Comparison of ENCODE assay signal across 19 mouse cellular contexts in the genomic region with DNA sequence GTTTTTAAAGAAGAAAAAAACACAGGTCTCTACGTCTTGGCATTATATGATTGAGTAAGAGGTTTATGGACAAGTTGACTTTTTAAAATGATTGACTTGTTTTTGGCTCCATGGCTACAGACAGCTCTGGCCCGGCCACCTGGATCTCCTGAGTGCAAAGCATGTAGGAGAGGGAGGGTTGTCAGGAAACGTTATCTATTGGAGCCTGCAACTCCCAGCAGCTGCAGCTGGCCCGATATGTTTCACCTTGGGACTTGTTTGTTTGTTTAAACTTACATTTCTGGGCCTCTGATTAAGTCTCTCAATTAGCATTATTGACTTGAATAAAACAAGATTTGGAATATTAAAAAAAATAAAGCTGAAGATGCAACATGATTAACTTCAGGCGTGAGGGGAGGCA. TPM values are rescaled to one million over a fixed set of nuclear protein-coding genes. Genes with fewer than 3 reads are reported as not detected.
DNase-seq lines count a peak whose midpoint lies in the region; ATAC-seq lines count a peak whose summit lies in the region.
"Had no signal": no experiment of that assay in that cellular context is flagged by ENCODE, and none has a peak within 500 bp of the region (broad histone marks: within the 10 kb centered on the region; RNA-seq: fewer than 3 reads in every experiment).

No protein-coding gene starts in this region.

- peaks cover 4% of the 10 kb centered on the region for H3K27me3 ChIP-seq in erythroblast, embryonic 14.5 days (ENCODE audit: control insufficient read depth)
- H3K27me3 ChIP-seq in liver, embryonic 12.5 days (replicated peaks), result peaks cover 25% of the 10 kb centered on the region
- H3K27me3 ChIP-seq in liver, embryonic 16.5 days (ENCODE audit: control insufficient read depth, insufficient read depth, low read depth, low read length), result peaks cover 6% of the 10 kb centered on the region
- H3K27me3 ChIP-seq in heart, embryonic 11.5 days (ENCODE audit: control insufficient read depth, insufficient read depth, low read length), result no peaks in the 10 kb centered on the region; the same call in 1 of the 2 replicates

- DNase-seq in ovary, postnatal 36 days (ENCODE audit: low spot score), result no peak
- no peak for DNase-seq in left cerebral cortex, adult 18-20 months (ENCODE audit: low spot score in 2 of 2)
- no peak for DNase-seq in heart, postnatal 14 days
- DNase-seq: adrenal gland, postnatal 10 days; cerebellum, adult 11-12 months; cerebellum, adult 9-11 months; cerebellum, postnatal 36 days; gastrocnemius, postnatal 10 days; heart, adult 18-20 months had no signal

- 33% methylated on average over 5 of the region's 5 CpGs for WGBS in liver, embryonic 12.5 days (ENCODE audit: insufficient replicate concordance)
- 25% methylated on average over 5 of the region's 5 CpGs for WGBS in liver, embryonic 16.5 days (ENCODE audit: insufficient replicate concordance)
- WGBS in heart, embryonic 11.5 days (ENCODE audit: insufficient replicate concordance), result 35% methylated on average over 5 of the region's 5 CpGs

- H3K36me3 ChIP-seq in erythroblast, embryonic 14.5 days (ENCODE audit: control insufficient read depth), result no peaks in the 10 kb centered on the region; the same call in 1 of the 2 replicates
- no peaks in the 10 kb centered on the region for H3K36me3 ChIP-seq in liver, embryonic 12.5 days
- H3K36me3 ChIP-seq in liver, embryonic 16.5 days (ENCODE audit: control insufficient read depth, insufficient read depth), result no peaks in the 10 kb centered on the region
- H3K36me3 ChIP-seq in heart, embryonic 11.5 days (ENCODE audit: control insufficient read depth, insufficient read depth, low read length), result no peaks in the 10 kb centered on the region
- H3K36me3 ChIP-seq: forebrain, embryonic 12.5 days; heart, embryonic 10.5 days; heart, embryonic 15.5 days; hindbrain, embryonic 10.5 days had no signal

- peak overlapping the region; percentile 60 for H3K27ac ChIP-seq in liver, embryonic 12.5 days
- H3K27ac ChIP-seq in liver, embryonic 16.5 days (ENCODE audit: low read length), result no peak overlapping the region; the same call in 1 of the 2 replicates
- H3K27ac ChIP-seq in heart, embryonic 11.5 days (ENCODE audit: low read depth, low read length), result no peak overlapping the region
- H3K27ac ChIP-seq: forebrain, embryonic 12.5 days; heart, embryonic 10.5 days; heart, embryonic 15.5 days; hindbrain, embryonic 10.5 days; hindbrain, embryonic 14.5 days had no signal

- no peaks in the 10 kb centered on the region for H3K9me3 ChIP-seq in erythroblast, embryonic 14.5 days (ENCODE audit: control insufficient read depth, low read length)
- no peaks in the 10 kb centered on the region for H3K9me3 ChIP-seq in liver, embryonic 12.5 days (replicated peaks)
- H3K9me3 ChIP-seq in liver, embryonic 16.5 days (replicated peaks; ENCODE audit: control insufficient read depth, low read length), result no peaks in the 10 kb centered on the region
- no peaks in the 10 kb centered on the region for H3K9me3 ChIP-seq in heart, embryonic 11.5 days (replicated peaks; ENCODE audit: control insufficient read depth, low read length)
- H3K9me3 ChIP-seq: forebrain, embryonic 12.5 days; heart, embryonic 10.5 days; heart, embryonic 15.5 days; hindbrain, embryonic 10.5 days had no signal

- peak overlapping the region; percentile 44 for H3K4me3 ChIP-seq in erythroblast, embryonic 14.5 days (replicated peaks)
- H3K4me3 ChIP-seq in liver, embryonic 12.5 days, result no peak overlapping the region
- H3K4me3 ChIP-seq in liver, embryonic 16.5 days (ENCODE audit: low read depth, low read length), result no peak overlapping the region
- H3K4me3 ChIP-seq in heart, embryonic 11.5 days (ENCODE audit: low read depth, low read length), result no peak overlapping the region
- H3K4me3 ChIP-seq: forebrain, embryonic 12.5 days; heart, embryonic 10.5 days; heart, embryonic 15.5 days; hindbrain, embryonic 10.5 days had no signal

- peak; percentile 85 for ATAC-seq in liver, embryonic 12.5 days
- ATAC-seq in liver, embryonic 16.5 days (ENCODE audit: low read depth), result peak; percentile 67
- no peak for ATAC-seq in heart, embryonic 11.5 days (replicated peaks; ENCODE audit: insufficient number of reproducible peaks, low FRiP score, low TSS enrichment)
- ATAC-seq: forebrain, embryonic 16.5 days had no signal

- peak overlapping the region; percentile 7; the same call in 1 of the 2 replicates for H3K9ac ChIP-seq in liver, embryonic 12.5 days
- H3K9ac ChIP-seq in liver, embryonic 16.5 days (ENCODE audit: low read depth, low read length), result no peak overlapping the region
- H3K9ac ChIP-seq in heart, embryonic 11.5 days (ENCODE audit: low read depth, low read length), result no peak overlapping the region
- H3K9ac ChIP-seq: forebrain, embryonic 12.5 days; heart, embryonic 15.5 days; hindbrain, embryonic 14.5 days had no signal

- peaks cover 37% of the 10 kb centered on the region for H3K4me1 ChIP-seq in erythroblast, embryonic 14.5 days (ENCODE audit: control insufficient read depth)
- H3K4me1 ChIP-seq in liver, embryonic 12.5 days, result peaks cover 50% of the 10 kb centered on the region
- H3K4me1 ChIP-seq in liver, embryonic 16.5 days (ENCODE audit: control insufficient read depth, low read depth, low read length), result peaks cover 13% of the 10 kb centered on the region
- H3K4me1 ChIP-seq in heart, embryonic 11.5 days (ENCODE audit: control insufficient read depth, insufficient read depth, low read length), result peaks cover under 1% of the 10 kb centered on the region; the same call in 1 of the 2 replicates

- H3K4me2 ChIP-seq in liver, embryonic 12.5 days, result peak overlapping the region; percentile 47
- no peak overlapping the region for H3K4me2 ChIP-seq in liver, embryonic 16.5 days (ENCODE audit: low read depth, low read length)
- H3K4me2 ChIP-seq in heart, embryonic 11.5 days, result no peak overlapping the region
- H3K4me2 ChIP-seq: forebrain, embryonic 12.5 days; heart, embryonic 15.5 days; hindbrain, embryonic 14.5 days had no signal

- intact Hi-C loops in heart, postnatal 14 days (cut with DNase I), result no loop called here

RNA-seq across cellular contexts. Expression of gene Pkdrej, which starts 5.1 kb away (rescaled TPM):
- not detected in 2 replicates for polyA plus RNA-seq in erythroblast, embryonic 14.5 days (2012)
- polyA plus RNA-seq in liver, embryonic 12.5 days (2016; fragmentation: Nextera tagmentation; extraction: Ambion mirVana), result 0.07 and 0.12 TPM in 2 replicates
- 0.09 TPM in 2 replicates for polyA plus RNA-seq in liver, embryonic 16.5 days (2015; fragmentation: Nextera tagmentation; extraction: Ambion mirVana)
- 1 to 10 TPM in 1 of 2 experiments, under 1 TPM in 1; 0.94 to 1.0 TPM for total RNA-seq in left cerebral cortex, adult 18-20 months (2021)
- polyA plus RNA-seq in heart, embryonic 11.5 days (2014; fragmentation: Nextera tagmentation; extraction: Ambion mirVana), result 0.14 TPM in 2 replicates
- total RNA-seq in heart, postnatal 14 days (2021), result 1 to 10 TPM; 2.0 to 2.1 TPM
- polyA plus RNA-seq: hindbrain, embryonic 10.5 days had no signal

RNA-seq across cellular contexts. Expression of gene Ttc38, which starts 5.4 kb away (rescaled TPM):
- polyA plus RNA-seq in erythroblast, embryonic 14.5 days (2012), result 0.16 and 0.30 TPM in 2 replicates
- polyA plus RNA-seq in liver, embryonic 12.5 days (2016; fragmentation: Nextera tagmentation; extraction: Ambion mirVana), result 5.2 and 6.0 TPM in 2 replicates
- polyA plus RNA-seq in liver, embryonic 16.5 days (2015; fragmentation: Nextera tagmentation; extraction: Ambion mirVana), result 8.9 and 10.7 TPM in 2 replicates
- total RNA-seq in left cerebral cortex, adult 18-20 months (2021), result 1 to 10 TPM; 5.7 to 9.0 TPM
- polyA plus RNA-seq in heart, embryonic 11.5 days (2014; fragmentation: Nextera tagmentation; extraction: Ambion mirVana), result 2.7 and 4.0 TPM in 2 replicates
- total RNA-seq in heart, postnatal 14 days (2021), result 10 to 100 TPM; 12.4 to 13.3 TPM

RNA-seq across cellular contexts. Expression of gene Cdpf1, which starts 15.2 kb away (rescaled TPM):
- polyA plus RNA-seq in erythroblast, embryonic 14.5 days (2012), result 1.8 and 4.8 TPM in 2 replicates
- polyA plus RNA-seq in liver, embryonic 12.5 days (2016; fragmentation: Nextera tagmentation; extraction: Ambion mirVana), result 28.6 and 29.4 TPM in 2 replicates
- polyA plus RNA-seq in liver, embryonic 16.5 days (2015; fragmentation: Nextera tagmentation; extraction: Ambion mirVana), result 17.2 and 18.6 TPM in 2 replicates
- 10 to 100 TPM; 19.3 to 21.3 TPM for total RNA-seq in left cerebral cortex, adult 18-20 months (2021)
- 37.1 and 41.5 TPM in 2 replicates for polyA plus RNA-seq in heart, embryonic 11.5 days (2014; fragmentation: Nextera tagmentation; extraction: Ambion mirVana)
- total RNA-seq in heart, postnatal 14 days (2021), result 10 to 100 TPM; 31.0 to 33.8 TPM

RNA-seq across cellular contexts. Expression of gene Gtse1, which starts 32.9 kb away (rescaled TPM):
- polyA plus RNA-seq in erythroblast, embryonic 14.5 days (2012), result 8.7 and 12.3 TPM in 2 replicates
- polyA plus RNA-seq in liver, embryonic 12.5 days (2016; fragmentation: Nextera tagmentation; extraction: Ambion mirVana), result 34.4 and 35.3 TPM in 2 replicates
- polyA plus RNA-seq in liver, embryonic 16.5 days (2015; fragmentation: Nextera tagmentation; extraction: Ambion mirVana), result 23.0 TPM in 2 replicates
- under 1 TPM; 0.14 to 0.28 TPM for total RNA-seq in left cerebral cortex, adult 18-20 months (2021)
- polyA plus RNA-seq in heart, embryonic 11.5 days (2014; fragmentation: Nextera tagmentation; extraction: Ambion mirVana), result 24.4 and 27.8 TPM in 2 replicates
- total RNA-seq in heart, postnatal 14 days (2021), result 1 to 10 TPM; 1.4 to 2.3 TPM

RNA-seq across cellular contexts. Expression of gene Trmu, which starts 52.4 kb away (rescaled TPM):
- 1.6 and 1.9 TPM in 2 replicates for polyA plus RNA-seq in erythroblast, embryonic 14.5 days (2012)
- 21.8 and 22.1 TPM in 2 replicates for polyA plus RNA-seq in liver, embryonic 12.5 days (2016; fragmentation: Nextera tagmentation; extraction: Ambion mirVana)
- 15.4 and 15.5 TPM in 2 replicates for polyA plus RNA-seq in liver, embryonic 16.5 days (2015; fragmentation: Nextera tagmentation; extraction: Ambion mirVana)
- 10 to 100 TPM; 21.9 to 28.3 TPM for total RNA-seq in left cerebral cortex, adult 18-20 months (2021)
- polyA plus RNA-seq in heart, embryonic 11.5 days (2014; fragmentation: Nextera tagmentation; extraction: Ambion mirVana), result 24.0 and 26.4 TPM in 2 replicates
- 10 to 100 TPM; 25.9 to 28.7 TPM for total RNA-seq in heart, postnatal 14 days (2021)
